Mouse (Mus musculus) R1 (cell line): Measurements from ENCODE around the gene Camkk2.

Experiments
- DNase-seq: peaks from one replicate; pipeline ENCODE4 v3.0.0-alpha.2; 2018; ENCODE audit warnings: low read depth, low spot score

The Camkk2 gene

DNA sequence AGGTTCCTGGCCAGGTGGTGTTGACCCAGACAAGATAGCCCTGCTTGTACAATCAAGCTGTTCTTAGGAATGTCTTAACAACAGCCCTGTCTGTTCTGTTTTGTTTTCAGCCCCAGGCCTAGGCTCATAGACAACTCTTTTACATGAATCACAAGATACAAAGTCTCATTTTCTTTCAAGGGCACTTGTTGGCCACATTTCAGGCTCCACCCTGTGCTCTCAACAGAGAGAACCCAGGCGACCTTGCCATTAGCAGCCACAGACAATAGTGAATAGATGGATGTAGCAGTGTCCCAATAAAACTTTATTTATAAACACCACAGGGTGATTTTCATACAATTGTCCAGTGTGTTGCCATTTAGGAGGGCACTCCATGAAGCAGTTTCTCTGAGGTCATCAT, 2.9 kb upstream of the Camkk2 start:
- DNase-seq = peak; percentile 62

GRCm38 (mm10) chr5:122780791-122781432, 1.7 kb upstream of the Camkk2 start:
- DNase-seq = peak; percentile 67

DNA sequence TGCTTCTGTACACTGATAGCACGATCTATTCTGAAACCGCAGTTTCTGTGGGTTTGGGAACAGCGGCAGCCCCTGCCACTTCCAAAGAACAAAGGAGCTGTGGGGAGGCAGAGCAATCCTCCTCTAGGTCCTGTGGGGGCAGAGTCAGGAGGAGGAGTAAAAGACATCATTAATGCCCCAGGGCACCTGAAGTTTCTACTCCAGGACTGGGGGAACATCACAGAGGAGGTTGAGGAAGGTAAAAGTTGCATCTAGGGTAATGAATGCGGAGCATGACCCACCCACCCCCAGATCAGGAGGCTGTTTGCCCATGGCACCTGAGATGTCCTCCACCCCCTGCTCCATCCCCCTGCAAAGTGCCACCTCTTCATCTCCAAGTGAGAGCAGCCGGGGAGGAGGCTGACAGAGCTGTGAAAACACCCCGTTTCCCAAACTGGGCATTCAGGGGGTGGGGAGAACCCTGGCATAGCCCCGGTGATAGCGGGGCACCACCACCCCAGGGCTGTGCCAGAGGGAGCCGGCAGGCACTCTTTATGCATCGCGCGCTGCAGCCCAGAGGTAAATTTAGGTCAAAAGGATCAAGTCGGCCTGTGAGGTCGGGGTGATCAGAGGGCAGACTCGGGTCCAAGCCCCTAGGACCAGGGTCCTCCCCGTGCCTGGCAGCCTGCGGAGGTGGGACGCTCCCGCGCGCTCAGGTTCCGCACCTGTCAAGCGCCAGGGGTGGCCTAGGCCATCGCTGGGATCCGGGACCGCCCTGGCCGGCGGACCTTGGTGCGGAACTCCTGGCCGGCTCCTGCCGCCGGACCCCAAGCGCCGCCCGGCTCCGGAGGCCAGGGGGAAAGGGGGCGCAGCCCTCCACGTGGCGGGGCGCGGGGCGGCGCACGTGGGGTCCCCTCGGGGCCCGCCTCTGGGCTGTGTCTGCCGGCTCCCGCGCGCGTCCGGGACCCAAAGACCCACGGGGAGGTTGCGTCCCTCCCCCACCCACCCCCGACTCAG, 680 bp downstream of the Camkk2 start:
- DNase-seq = peak; percentile 41

GRCm38 (mm10) chr5:122777322-122777721, 1.9 kb downstream of the Camkk2 start:
- DNase-seq = no peak

DNA sequence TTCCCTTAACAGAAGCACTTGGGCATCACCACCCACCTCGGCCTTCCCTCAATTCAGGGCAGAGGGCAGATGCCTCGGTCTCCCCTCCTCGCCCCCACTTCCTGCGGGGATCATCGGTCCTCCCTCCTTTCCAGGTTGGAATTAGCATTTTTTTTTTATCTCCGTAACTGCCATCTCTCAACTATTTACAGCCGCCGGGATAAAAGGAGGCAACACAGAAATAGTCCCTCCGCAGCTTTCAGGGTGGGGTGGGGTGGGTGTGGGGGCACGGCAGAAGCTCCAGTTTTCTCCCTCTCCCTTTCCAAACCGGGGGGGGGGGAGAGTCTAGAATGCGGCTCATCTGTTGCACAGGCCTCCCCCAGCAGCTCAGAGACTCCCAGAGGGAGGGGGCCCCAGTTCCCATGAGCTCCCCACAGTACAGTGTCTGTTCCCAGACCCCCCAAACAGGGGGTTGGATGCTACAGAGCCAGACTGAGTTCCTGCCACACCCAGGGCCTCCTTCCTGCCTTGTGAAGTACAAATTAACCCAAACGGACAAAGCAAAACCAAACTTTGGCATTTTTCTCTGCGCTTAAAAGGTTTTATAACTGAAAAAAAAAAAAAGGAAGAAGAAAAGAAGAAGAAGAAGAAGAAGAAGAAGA, 3.4 kb downstream of the Camkk2 start:
- DNase-seq = no peak

DNA sequence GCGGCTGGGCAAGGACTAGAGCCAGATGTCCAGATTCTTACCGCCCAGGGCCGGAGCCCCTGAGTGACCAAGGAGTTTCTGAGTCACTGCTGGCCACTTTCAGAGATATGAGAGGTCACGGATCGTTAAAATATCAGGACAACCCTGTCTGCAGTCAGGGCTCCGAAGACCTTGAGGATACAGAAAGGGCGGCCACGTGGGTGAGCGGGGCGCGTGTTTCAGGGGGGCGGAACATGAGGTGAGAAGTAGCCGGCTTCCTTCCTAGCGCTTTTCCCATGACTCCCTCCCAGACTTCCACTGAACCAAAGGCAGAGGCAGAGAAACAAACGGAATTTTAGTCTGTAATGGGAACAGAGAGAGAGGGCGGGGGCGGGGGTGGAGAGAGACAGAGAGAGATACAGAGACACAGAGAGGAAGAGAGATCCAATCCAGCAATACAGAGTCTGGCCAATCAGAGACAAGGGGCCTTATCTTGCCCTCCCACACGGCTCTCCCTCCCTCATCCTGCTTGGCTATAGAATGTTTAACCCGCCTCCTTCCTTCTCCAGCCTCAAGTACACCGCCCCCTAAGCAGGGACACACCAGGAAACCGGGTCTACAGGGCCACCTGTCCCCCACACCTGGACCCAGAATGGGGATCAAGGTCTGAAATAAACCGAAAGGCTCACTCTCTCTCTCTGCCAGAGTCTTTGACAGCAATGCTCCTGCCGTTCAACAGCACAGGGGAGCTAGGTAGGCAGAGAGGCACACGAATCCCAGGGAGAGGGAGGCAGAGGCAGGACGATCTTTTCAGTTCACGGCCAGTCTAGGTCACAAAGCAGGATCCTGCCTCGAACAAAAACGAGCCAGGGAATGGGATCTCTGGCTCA, 4.2 kb downstream of the Camkk2 start:
- DNase-seq = peak; percentile 94

GRCm38 (mm10) chr5:122773756-122774155, 5.5 kb downstream of the Camkk2 start:
- peak; percentile 44 for DNase-seq

DNA sequence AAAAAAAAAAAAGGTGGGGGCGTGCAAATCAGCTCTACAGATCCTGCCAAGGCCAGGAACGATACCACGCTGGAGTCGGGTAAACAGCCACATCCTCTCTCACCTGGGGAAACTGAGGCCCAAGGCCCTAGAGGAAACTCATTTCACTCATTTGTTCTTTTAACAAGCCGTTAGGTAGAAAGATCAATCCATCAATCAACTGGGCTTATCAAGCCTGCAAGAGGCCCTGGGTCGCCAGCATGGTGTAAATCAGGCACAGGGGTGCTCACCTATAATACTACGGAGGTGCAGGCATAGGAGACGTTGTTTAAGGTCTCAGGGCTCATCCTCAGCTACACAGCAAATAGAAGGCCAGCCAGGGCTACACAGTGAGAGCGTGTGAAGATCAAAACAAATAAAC, 7.8 kb downstream of the Camkk2 start:
- DNase-seq = no peak

DNA sequence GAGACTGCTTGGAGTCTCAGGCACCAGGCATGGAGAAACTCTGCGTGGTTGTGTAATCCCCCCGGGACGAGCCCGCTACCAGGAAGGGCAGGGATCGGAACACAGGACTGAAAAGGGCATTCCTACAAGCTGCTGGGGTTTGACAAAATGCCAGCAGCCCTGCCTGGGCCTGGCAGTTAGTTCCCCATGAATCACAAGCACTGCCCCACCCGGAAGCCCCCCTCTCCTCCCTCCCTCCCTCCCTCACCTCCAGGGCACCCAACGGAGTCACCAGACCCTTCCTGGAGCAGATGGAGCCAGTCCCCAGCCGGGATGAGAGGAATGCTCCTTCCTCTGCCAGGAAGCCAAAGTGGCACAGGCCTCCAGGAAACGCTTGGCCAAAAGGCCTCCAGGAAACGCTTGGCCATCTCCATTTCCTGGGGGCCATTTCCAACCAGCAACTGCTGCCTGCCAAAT, 8.4 kb downstream of the Camkk2 start:
- DNase-seq = no peak

GRCm38 (mm10) chr5:122770304-122770703, 8.9 kb downstream of the Camkk2 start:
- DNase-seq = peak; percentile 32

DNA sequence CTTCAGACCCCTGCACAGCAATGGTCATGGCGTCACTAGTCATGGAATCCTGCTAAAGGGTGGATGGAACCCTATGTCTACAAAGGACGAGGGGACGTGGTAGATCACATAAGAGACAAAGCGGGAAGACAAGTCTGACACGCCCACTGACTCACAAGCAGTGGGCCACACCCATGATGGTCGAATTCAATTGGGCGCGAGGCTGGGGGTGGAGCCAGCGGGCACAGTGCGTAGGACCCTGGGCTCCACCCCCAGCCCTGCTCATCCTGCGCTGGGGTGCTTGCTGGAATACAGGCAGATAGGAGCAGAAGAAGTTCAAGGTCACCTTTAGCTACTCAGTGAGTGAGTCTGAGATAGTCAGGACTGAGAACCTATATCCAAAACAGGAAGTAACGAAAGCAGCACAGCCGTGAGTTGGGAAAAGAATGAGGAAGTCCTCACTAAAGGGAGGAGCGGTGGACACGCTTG, 10.1 kb downstream of the Camkk2 start:
- DNase-seq = peak; percentile 96

- no peak for DNase-seq
Measured at GRCm38 (mm10) chr5:122767283-122767682, 11.9 kb downstream of the Camkk2 start.

GRCm38 (mm10) chr5:122764032-122764464, 15.2 kb downstream of the Camkk2 start:
- peak; percentile 77 for DNase-seq

DNA sequence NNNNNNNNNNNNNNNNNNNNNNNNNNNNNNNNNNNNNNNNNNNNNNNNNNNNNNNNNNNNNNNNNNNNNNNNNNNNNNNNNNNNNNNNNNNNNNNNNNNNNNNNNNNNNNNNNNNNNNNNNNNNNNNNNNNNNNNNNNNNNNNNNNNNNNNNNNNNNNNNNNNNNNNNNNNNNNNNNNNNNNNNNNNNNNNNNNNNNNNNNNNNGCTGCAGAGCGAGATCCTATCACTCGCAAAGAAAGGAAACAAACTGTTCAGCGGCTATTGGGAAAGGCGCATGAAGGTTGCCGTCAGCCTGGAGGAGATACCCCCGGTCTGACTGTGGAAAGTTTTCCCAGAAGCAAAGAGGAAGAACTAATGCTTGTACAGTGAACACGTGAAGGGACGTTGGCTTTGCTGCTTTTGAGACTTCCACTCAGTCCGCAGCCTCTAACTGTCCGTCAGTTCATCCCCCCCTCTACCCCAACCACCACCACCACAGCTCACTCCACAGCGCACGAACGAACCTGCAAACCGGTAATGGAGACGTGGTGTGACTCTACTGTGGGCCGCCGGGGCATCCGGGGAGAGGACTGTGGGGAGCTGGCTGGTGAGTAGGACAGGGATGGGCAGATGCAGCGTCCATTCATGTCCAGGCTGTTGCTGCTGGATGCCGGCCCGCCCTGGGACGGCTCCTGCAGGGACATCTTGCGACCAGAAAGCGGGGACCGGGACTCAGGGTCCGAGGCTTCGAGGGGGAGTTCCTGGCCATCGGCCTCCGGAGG, 15.8 kb downstream of the Camkk2 start:
- peak; percentile 48 for DNase-seq

- no peak for DNase-seq
Measured at GRCm38 (mm10) chr5:122756680-122757079, 22.5 kb downstream of the Camkk2 start.

- peak; percentile 58 for DNase-seq
Measured at GRCm38 (mm10) chr5:122756144-122756543, 23.1 kb downstream of the Camkk2 start.

GRCm38 (mm10) chr5:122755620-122756019, 23.6 kb downstream of the Camkk2 start:
- no peak for DNase-seq

GRCm38 (mm10) chr5:122754477-122754876, 24.7 kb downstream of the Camkk2 start:
- no peak for DNase-seq

DNA sequence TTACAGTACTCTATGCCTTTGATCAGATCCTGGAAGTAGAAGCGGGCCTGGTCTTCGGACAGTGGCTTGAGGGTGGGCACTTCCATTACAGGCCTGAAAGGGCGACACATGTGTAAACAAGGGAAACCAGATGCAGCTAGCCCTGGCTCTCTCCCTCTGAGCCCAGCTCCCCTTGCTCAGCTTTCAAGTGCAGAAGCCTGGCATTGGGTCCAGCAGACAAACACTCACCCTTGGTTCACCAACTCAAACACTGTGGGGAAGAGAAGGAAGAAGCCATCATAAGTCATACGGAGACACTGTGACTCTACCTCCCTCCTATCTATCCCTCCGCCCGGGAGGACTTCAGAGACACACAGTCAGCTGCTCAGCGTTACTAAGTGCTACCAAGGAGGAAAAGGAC, 31.3 kb downstream of the Camkk2 start:
- no peak for DNase-seq

DNA sequence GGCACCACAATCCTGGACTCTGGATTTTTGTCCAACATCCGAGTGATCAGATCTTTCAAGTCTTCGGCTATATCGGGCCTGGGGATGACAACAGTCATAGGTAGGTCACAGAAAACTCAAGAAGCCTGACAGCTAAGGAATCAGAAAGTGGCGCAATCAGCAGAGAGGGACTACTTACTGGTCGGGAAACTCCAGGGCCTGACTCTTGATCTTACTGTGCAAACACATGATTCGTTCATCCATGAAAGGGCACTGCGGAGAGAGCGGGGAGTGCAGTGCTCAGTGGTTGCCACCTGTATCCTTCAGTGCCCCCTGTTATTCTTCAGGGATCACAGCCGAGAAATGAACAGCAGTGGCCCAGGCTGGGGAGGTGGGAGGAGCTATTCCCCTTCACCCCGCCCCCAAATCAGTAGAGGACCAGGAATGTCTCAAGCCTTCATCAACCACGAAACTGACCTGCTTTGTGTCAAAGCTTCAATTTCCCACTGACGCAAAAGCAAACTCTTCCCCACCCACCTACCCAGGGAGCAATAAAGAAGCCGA, 35.3 kb downstream of the Camkk2 start:
- DNase-seq = peak; percentile 44
